Mouse (Mus musculus) limb, embryonic 10.5 days (tissue): ENCODE data around the gene Cd80. TPM values are rescaled to one million over a fixed set of nuclear protein-coding genes. Genes with fewer than 3 reads are reported as not detected.
"Not testable (repeated sequence)": the region's sequence is repeated elsewhere in the genome, so short reads cannot be mapped to it uniquely, and the experiment has no call there.

Experiments used
- DNase-seq: peaks from one replicate; pipeline ENCODE4 v3.0.0-alpha.2; 2017; ENCODE audit warnings: low spot score
- H3K27ac ChIP-seq: fragments of 300-500 bp; sonication (generic); 2 replicates; pipeline ENCODE4 v1.5.1; 2016; ENCODE audit warnings: mild to moderate bottlenecking
- H3K27me3 ChIP-seq: fragments of 300-500 bp; sonication (generic); 2 replicates; pipeline ENCODE4 v1.6.1; 2016; ENCODE audit warnings: low read depth, mild to moderate bottlenecking; ENCODE audit not compliant: poor library complexity, severe bottlenecking
- H3K36me3 ChIP-seq: fragments of 300-500 bp; sonication (generic); 2 replicates; pipeline ENCODE4 v1.6.1; 2016; ENCODE audit warnings: mild to moderate bottlenecking, moderate library complexity
- H3K4me1 ChIP-seq: fragments of 300-500 bp; sonication (generic); 2 replicates; pipeline ENCODE4 v1.6.1; 2016
- H3K4me3 ChIP-seq: fragments of 300-500 bp; sonication (generic); 2 replicates; pipeline ENCODE4 v1.5.1; 2016; ENCODE audit warnings: mild to moderate bottlenecking, moderate library complexity
- H3K9me3 ChIP-seq: fragments of 300-500 bp; sonication (generic); replicated peaks from 2 replicates; pipeline ENCODE4 v1.6.1; 2016; ENCODE audit warnings: mild to moderate bottlenecking
- WGBS: fragments of 180-500 bp; shearing (Covaris S2); methylation state at CpG from one replicate; pipeline ENCODE4 v1.1.7; 2016; 5-methylcytosine and 5-hydroxymethylcytosine counted together
- polyA plus RNA-seq: library from polyadenylated mRNA; unstranded; fragments of >200 nt; fragmentation: Nextera tagmentation; extraction: Ambion mirVana; gene quantifications from 2 replicates; pipeline ENCODE4 v1.2.1, GENCODE M21; 2016

Cd80 gene
- polyA plus RNA-seq, 1 experiment from 2014 or later, result 0.29 TPM

DNA sequence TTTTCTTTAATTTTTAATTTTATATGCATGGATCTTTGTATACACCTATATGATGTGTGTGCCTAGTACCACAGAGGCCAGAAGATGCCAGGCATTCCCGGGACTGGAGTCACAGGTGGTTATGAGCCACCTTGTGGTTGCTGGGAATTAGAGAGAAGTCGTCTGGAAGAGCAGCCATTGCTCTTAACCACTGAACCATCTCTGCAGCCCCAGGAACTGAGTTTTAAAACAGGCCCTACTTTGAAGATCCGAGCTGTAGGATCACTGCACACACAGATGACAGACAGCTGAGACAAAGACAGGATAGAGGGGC, 13.3 kb downstream of the Cd80 start:
- no peak overlapping the region for H3K4me3 ChIP-seq
- H3K9me3 ChIP-seq, result no peaks in the 10 kb centered on the region
- H3K36me3 ChIP-seq, result no peaks in the 10 kb centered on the region
- no peak for DNase-seq
- WGBS, result 45% methylated on average over 3 of the region's 3 CpGs
- no peaks in the 10 kb centered on the region for H3K27me3 ChIP-seq
- H3K27ac ChIP-seq, result no peak overlapping the region
- no peaks in the 10 kb centered on the region for H3K4me1 ChIP-seq

DNA sequence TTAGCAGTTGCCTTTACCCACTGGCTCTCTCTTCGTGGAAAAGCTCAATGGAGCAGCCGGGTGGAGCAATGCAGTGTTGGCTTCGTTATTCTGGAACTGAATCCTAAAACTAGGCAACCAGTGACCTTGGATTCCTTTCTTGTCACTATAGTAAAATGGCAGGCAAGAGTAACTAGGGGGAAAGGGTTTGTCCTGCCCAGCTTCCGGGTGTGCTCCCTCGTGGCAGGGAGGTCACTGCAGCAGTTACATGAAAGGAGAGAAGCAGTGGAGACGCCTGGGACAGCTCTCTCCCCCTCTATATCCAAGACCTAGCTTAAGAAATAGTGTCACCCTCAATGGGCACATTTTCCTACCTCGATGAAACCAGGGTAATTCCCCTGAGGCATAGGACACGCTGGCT, 14.1 kb downstream of the Cd80 start:
- DNase-seq, result no peak
- H3K36me3 ChIP-seq, result no peaks in the 10 kb centered on the region
- no peaks in the 10 kb centered on the region for H3K27me3 ChIP-seq
- H3K9me3 ChIP-seq, result no peaks in the 10 kb centered on the region
- no peak overlapping the region for H3K4me3 ChIP-seq
- H3K27ac ChIP-seq, result no peak overlapping the region
- H3K4me1 ChIP-seq, result no peaks in the 10 kb centered on the region
- 76% methylated on average over 8 of the region's 8 CpGs for WGBS

DNA sequence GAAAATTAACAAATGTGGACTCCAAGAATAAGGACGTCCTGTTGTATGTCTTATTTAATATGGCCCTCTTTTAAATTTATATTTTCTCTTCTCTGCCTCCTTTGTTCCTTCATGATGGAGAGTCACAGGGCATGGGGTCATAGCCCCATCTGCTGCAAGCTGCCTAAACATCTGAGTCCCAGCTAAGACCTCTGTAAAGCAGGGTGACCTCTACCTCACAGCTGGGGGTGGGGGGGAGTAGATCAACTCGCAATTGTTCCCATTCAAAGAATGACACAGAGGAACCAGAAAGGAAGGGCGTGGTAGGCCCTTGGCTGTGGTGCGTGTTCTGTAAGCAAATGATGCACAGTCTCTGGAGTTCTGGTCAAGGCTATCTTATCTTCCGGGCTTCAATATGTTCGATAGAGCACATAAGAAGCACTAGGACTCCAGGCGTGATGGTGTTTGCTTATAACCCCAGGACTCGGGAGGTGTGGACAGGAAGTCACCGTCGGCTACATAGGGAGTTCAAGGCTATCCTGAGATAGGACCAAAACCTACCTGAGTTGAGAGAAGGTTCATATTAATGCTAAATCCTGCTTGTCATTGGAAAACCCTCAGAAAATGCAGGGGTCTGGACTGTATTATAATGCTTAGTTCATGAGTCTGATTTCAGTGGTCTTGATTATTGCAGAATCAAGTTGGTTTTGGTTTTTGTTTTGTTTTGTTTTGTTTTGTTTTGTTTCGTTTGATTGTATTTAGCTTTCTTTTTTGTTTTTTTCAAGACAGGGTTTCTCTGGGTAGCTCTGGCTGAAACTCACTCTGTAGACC, 16.5 kb downstream of the Cd80 start:
- 85% methylated on average over 11 of the region's 11 CpGs for WGBS

DNA sequence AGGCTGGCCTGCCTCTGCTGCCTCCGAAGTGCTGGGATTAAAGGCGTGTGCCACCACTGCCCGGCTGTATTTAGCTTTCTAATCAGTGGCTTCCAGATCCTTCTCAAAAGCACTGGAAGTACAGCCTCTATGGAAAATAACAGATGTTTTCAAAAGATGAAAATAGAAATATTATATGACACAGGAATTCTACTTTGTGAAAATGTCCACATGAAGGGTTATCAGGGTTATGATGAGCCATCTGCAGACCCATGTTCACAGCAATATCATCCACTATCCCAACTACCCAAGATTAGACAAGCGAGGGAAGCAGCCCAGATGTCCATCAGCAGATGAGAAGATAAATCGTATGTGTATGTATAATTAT, 17.1 kb downstream of the Cd80 start:
- 91% methylated on average over 5 of the region's 5 CpGs for whole genome bisulfite sequencing
- H3K4me3 ChIP-seq, result no peak overlapping the region
- no peaks in the 10 kb centered on the region for H3K36me3 ChIP-seq
- peaks cover 11% of the 10 kb centered on the region for H3K4me1 ChIP-seq
- H3K27me3 ChIP-seq, result no peaks in the 10 kb centered on the region
- no peak overlapping the region for H3K27ac ChIP-seq
- no peaks in the 10 kb centered on the region for H3K9me3 ChIP-seq
- no peak for DNase-seq

More for the DNA sequence above, 16.5 kb downstream of the Cd80 start:
- Histone ChIP-seq H3K9me3 (no peaks in the 10 kb centered on the region), H3K27me3 (no peaks in the 10 kb centered on the region), H3K4me3 (no peak overlapping the region), H3K4me1 (peaks cover 8% of the 10 kb centered on the region), H3K36me3 (no peaks in the 10 kb centered on the region), H3K27ac (no peak overlapping the region)
- no peak for DNase-seq

DNA sequence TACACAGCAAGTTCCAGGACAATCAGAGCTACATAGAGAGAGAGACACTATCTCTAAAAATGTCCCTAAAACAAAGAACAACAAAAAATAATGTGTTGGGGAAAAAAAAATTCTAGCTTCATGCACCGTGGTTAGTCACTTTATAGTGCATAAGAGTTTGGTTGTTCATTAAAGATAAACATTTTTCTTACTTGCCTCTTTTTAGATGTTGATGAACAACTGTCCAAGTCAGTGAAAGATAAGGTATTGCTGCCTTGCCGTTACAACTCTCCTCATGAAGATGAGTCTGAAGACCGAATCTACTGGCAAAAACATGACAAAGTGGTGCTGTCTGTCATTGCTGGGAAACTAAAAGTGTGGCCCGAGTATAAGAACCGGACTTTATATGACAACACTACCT, 18.3 kb downstream of the Cd80 start:
- Histone ChIP-seq H3K27me3 (0 out of 2 replicates have a peak, but pooled peaks cover 3% of the 10 kb centered on the region), H3K36me3 (no peaks in the 10 kb centered on the region), H3K4me1 (peaks cover 11% of the 10 kb centered on the region), H3K9me3 (no peaks in the 10 kb centered on the region), H3K27ac (no peak overlapping the region), H3K4me3 (no peak overlapping the region)
- no peak for DNase-seq
- 94% methylated on average over 5 of the region's 5 CpGs for WGBS

DNA sequence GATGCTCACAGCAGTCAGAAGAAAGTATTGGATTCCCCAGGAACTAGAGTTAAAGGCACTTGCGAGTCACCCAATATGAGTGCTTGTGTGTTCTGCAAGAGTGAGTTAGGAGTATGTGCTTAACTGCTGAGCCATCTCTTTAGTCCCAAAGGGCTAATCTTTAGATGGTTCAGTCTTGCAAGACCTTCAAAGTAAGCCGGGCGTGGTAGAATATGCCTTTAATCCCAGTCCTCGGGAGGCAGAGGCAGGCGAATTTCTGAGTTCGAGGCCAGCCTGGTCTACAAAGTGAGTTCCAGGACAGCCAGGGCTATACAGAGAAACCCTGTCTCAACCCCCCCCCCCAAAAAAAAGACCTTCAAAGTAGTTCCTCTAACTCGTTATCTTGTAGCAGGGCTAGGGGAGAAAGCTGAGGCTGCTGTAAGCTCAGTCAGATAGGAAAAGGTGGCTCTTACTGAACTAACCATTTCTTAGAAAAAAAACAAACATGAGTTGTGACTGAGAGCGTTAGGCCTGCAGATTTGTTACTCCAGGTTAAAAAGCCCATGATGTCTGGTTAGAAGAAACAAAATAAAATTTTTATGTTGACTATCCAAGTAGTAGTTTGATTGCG, 19.4 kb downstream of the Cd80 start:
- H3K36me3 ChIP-seq, result no peaks in the 10 kb centered on the region
- 87% methylated on average over 9 of the region's 9 CpGs for WGBS
- H3K27me3 ChIP-seq, result 0 out of 2 replicates have a peak, but pooled peaks cover 3% of the 10 kb centered on the region
- no peak overlapping the region for H3K4me3 ChIP-seq
- no peak overlapping the region for H3K27ac ChIP-seq
- H3K4me1 ChIP-seq, result peaks cover 11% of the 10 kb centered on the region
- no peak for DNase-seq
- no peaks in the 10 kb centered on the region for H3K9me3 ChIP-seq

DNA sequence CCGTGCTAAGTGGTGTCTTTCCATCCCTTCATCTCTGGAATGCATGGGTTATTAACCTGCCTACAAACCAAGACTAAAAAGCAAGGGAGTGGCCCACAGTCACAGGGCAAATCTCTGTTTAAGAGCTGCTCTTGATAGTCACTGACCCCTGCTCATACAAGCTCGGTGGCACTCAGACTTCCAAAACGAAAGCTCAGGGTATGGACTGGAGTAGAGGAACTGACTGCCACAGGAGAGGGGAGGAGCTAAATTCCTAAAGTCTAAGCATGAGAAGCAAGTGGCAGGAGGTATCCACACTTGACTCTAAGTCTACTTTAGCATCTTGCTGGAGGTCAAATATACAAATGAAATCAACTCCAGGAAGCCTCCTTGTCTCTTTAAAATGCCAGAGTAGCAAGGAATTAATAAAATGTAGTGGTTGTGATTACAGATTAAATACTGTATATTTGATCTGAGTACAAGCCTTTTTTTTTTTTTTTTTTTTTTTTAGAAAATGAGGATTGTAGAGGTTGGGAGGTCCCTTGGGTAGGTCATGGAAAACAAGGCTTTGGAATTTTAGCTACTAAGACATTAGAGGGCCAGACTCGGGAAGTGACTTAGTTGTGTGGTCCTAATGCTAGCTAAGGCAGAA, 20.4 kb downstream of the Cd80 start:
- WGBS, result 57% methylated on average over 4 of the region's 4 CpGs
- Histone ChIP-seq H3K4me3 (no peak overlapping the region; the same call in 1 of the 2 replicates), H3K9me3 (no peaks in the 10 kb centered on the region), H3K27ac (no peak overlapping the region), H3K36me3 (no peaks in the 10 kb centered on the region), H3K4me1 (peaks cover 11% of the 10 kb centered on the region), H3K27me3 (0 out of 2 replicates have a peak, but pooled peaks cover 3% of the 10 kb centered on the region)
- no peak for DNase-seq

DNA sequence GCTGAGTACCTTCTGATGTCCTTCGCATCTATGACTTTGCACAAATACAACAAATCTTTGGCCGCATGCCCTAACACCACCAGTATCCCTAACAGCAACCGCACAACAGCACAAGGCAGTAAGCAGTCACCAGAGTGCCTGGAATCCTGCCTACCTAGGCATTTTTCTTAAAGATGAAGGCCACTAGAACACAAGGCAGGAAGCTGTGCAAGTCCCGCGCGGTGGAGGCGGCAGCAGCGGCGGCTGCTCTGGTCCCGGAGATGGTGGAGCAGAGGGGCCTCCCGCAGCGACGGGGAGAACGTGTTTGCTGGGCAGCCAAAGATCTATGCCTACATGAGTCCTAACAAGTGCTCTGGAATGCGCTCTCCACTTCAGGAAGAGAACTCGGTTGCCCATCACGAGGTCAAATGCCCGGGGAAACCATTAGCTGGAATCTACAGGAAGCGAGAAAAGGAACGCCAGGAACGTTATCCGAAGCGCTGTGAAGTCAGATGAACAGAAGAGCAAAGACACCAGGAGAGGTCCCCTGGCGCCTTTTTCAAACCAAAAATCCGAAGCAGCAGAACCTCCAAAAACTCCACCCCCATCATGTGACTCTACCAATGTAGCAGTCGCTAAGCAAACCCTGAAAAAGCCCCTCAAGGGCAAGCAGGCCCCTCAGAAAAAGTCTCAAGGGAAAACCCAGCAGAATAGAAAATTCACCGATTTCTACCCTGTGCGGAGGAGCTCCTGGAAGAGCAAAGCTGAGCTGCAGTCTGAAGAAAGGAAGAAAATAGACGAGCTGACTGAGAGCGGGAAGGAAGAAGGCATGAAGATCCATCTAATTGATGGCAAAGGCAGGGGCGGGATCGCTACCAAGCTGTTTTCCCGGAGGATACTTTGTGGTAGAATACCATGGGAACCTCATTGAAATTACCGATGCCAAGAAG, 21.2 kb downstream of the Cd80 start:
- Histone ChIP-seq H3K36me3 (no peaks in the 10 kb centered on the region), H3K4me1 (peaks cover 11% of the 10 kb centered on the region), H3K27me3 (peaks cover 6% of the 10 kb centered on the region; the same call in 1 of the 2 replicates), H3K27ac (peak overlapping the region; percentile 75), H3K9me3 (no peaks in the 10 kb centered on the region), H3K4me3 (peak overlapping the region; percentile 49)
- peak; percentile 67 for DNase-seq
- WGBS, result 10% methylated on average over 34 of the region's 34 CpGs

DNA sequence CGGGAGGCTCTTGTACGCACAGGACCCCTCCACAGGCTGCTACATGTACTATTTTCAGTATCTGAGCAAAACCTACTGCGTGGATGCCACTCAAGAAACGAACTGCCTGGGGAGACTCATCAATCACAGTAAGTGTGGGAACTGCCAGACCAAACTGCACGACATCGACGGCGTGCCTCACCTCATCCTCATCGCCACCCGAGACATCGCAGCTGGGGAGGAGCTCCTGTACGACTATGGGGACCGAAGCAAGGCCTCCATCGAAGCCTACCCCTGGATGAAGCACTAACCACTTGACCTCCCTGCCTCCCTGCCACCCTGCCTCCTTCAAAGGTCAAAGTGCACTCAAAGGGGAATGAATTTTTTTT, 21.9 kb downstream of the Cd80 start:
- Histone ChIP-seq H3K27me3 (peaks cover 12% of the 10 kb centered on the region), H3K4me3 (peak overlapping the region; percentile 49), H3K27ac (peak overlapping the region; percentile 75; the same call in 1 of the 2 replicates), H3K4me1 (peaks cover 11% of the 10 kb centered on the region)
- not testable (repeated sequence) for DNase-seq, H3K9me3 ChIP-seq, H3K36me3 ChIP-seq
- WGBS, result 35% methylated on average over 14 of the region's 14 CpGs

DNA sequence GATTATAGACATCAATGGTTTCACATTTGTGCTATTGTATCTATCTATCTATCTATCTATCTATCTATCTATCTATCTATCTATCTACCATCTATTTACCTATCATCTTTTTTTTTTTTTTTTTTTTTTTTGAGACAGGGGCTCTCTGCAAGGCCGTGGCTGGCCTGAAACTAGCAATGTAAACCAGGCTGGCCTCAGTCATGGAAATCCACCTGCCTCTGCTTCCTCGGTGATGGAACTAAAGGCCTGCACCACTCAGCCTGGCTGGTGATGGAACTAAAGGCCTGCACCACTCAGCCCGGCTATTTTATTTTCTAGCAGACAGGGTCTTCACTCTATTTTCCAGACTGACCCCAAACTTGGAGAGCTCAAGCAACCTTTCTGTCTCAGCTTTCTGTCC, 22.9 kb downstream of the Cd80 start:
- H3K27me3 ChIP-seq, result peaks cover 23% of the 10 kb centered on the region
- DNase-seq, result no peak
- H3K27ac ChIP-seq, result no peak overlapping the region
- H3K4me1 ChIP-seq, result peaks cover 15% of the 10 kb centered on the region
- no peak overlapping the region for H3K4me3 ChIP-seq
- no peaks in the 10 kb centered on the region for H3K9me3 ChIP-seq
- 92% methylated on average over 3 of the region's 3 CpGs for WGBS
- no peaks in the 10 kb centered on the region for H3K36me3 ChIP-seq

DNA sequence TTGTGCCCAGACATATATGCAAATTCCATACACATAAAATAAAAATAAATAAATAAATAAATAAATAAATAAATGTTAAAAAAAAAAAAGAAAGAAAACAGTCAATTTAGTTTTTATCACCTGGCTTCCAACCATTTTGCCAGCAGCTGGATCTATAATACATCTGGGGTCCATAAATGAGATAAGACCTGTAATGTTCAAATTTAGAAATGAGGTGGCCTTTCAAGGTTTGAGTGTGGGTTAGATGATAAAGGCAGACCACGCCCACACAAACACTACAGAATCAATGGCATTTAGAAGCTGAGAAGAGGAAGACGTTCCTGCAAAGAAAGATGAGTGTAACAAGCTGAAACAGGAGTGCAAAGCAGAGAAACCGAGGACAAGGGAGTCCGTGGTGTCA, 26.0 kb downstream of the Cd80 start:
- Histone ChIP-seq H3K27ac (no peak overlapping the region), H3K4me3 (no peak overlapping the region), H3K27me3 (peaks cover 42% of the 10 kb centered on the region), H3K9me3 (no peaks in the 10 kb centered on the region), H3K4me1 (peaks cover 20% of the 10 kb centered on the region), H3K36me3 (no peaks in the 10 kb centered on the region)
- 81% methylated on average over 4 of the region's 4 CpGs for WGBS
- no peak for DNase-seq

DNA sequence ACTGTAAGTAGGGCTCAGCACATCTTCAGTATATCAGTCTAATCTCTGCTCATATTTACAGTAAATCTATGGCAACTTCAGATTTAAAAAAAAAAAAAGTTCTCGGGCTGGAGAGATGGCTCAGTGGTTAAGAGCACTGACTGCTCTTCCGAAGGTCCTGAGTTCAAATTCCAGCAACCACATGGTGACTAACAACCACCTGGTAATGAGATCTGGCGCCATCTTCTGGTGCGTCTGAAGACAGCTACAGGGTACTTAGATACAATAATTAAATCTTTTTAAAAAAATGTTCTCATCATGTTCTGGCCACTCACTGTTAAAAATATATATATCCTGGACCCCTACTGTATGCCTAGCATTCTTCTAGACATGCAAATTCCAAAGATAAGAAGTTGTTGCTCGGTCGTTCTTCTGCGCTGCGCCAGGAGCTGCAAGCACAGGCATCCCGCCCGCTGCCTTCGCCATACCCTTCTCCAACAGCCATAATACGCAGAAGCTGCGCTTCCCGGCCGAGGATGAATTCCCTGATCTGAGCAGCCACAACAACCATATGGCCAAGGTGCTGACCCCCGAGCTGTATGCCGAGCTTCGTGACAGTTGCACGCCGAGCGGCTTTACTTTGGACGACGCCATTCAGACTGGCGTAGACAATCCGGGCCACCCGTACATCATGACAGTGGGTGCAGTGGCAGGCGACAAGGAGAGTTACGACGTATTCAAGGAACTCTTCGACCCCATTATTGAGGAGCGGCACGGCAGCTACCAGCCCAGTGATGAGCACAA, 27.6 kb downstream of the Cd80 start:
- Histone ChIP-seq H3K4me1 (peaks cover 11% of the 10 kb centered on the region), H3K4me3 (peak overlapping the region; percentile 42), H3K27me3 (peaks cover 39% of the 10 kb centered on the region), H3K36me3 (no peaks in the 10 kb centered on the region), H3K27ac (no peak overlapping the region), H3K9me3 (no peaks in the 10 kb centered on the region)
- peak; percentile 40 for DNase-seq
- WGBS, result 21% methylated on average over 32 of the region's 32 CpGs
